Mouse (Mus musculus): ENCODE measurements around the gene Hsd11b2.

Gene Hsd11b2

DNA sequence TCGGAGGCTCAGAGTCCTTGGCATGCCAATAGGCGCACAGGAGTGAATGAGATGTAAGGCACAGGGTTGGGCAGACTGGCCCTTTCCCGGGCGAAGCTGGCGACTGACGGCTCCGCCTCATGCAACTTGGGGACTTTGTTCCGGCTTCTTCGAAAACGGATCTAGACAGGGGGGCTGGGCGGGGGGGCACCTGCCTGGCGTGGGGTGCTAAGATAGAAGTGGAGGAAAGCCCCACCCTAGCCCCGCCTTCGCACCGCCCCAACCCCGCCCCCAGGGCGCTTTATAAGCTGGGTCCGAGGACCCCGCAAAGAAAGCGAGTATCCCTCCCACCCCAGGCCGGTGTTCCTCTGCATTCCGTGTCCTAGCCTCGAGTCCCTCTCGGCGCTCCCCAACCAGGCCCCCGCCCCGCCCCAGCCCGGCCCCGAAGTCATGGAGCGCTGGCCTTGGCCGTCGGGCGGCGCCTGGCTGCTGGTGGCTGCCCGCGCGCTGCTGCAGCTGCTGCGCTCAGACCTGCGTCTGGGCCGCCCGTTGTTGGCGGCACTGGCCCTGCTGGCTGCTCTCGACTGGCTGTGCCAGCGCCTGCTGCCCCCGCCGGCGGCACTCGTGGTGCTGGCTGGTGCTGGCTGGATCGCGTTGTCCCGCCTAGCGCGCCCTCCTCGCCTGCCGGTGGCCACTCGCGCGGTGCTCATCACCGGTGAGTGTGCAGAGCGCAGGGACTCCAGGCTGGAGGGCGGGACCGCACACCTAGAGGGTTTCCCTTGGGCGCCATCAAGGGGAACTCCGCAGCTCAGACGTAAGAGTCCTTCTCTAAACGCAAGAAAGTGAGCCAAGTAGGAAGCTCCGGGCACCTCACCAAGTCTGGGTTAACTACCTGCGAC lies at the start of gene Hsd11b2:
Hsd11b2 (plus strand) TSS at position 320 of the 878 bp plus-strand sequence.
- DNase-seq (ENCODE audit: low read depth), result no peak

DNA sequence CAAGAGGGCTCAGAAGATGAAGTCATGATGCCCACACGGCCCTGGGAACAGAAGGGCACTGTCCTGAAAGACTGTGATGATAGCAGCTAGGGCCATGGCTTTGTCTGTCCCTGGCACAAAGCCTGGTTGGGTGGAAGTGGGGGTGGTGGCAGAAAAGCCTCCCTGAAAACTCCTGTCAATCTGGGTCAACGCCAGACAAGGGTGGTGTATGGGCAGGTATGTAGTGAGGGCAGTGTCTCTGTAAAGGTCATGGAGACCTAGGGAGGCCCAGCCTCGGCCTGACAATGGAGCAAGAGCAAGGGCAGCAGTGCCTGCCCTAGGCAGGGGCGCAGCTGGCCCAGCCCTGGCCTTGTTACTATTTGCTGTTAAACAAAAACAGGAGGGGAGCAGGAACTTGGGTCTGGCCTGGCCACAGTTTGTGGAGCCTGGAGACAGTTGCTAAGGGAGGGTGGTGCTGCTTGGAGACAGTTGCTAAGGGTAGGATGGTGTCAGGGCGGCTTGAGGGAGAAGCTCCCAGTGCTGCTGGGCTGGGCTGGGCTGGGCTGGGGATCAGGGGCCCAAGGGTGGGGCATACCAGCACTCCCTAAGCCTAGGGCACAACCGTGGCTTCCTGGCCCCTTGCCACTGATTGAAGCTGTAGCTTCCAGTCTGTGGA lies 49.4 kb upstream of the Hsd11b2 start:
- no peak for DNase-seq (ENCODE audit: low read depth)

GRCm38 (mm10) chr8:105469816-105470215 lies 48.7 kb upstream of the Hsd11b2 start:
- no peak for DNase-seq (ENCODE audit: low read depth)

- DNase-seq (ENCODE audit: low read depth), result no peak
Observed at GRCm38 (mm10) chr8:105470262-105470661, 48.3 kb upstream of the Hsd11b2 start.

GRCm38 (mm10) chr8:105470681-105471313 lies 47.8 kb upstream of the Hsd11b2 start:
- DNase-seq (ENCODE audit: low read depth), result no peak

DNA sequence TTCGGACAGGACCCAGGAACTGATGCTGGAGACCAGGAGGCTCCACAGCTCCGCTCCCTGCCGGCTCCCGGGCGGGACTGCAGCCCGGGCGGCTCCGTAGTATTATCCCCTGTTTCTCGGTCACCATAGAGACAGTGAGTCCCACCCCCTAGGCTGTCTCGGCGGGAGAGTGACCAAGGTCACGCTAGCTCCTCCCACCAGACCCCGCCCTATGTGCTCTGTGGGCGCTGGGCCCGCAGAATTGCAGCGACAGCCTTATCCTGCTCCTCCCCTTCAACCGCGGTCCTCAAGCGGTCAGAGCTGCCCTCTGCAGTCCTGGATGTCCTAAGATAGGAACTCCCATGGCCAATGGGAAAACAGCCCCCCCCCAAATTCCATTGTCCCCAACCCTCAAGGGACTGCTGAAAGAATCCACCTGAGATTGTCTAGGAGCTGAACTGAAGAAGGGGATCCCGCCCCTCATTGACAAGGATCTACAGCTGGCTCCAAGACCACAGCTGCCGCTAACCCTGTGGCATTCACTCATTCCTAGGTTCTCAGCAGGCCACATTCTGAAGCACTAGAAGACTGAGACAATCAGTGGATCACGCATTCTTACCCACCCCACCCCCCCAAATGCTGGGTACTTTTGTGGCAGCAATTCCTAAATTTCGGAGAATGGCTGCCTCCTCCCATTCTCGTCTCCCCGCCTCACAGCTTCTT lies 47.1 kb upstream of the Hsd11b2 start, which contains the start of gene Tppp3:
Tppp3 (minus strand) TSS at position 213 of the 702 bp plus-strand sequence.
- peak; percentile 76 for DNase-seq (ENCODE audit: low read depth)

GRCm38 (mm10) chr8:105472414-105472932 lies 46.1 kb upstream of the Hsd11b2 start:
- no peak for DNase-seq (ENCODE audit: low read depth)

- DNase-seq (ENCODE audit: low read depth), result no peak
Observed at GRCm38 (mm10) chr8:105472983-105473382, 45.6 kb upstream of the Hsd11b2 start.

DNA sequence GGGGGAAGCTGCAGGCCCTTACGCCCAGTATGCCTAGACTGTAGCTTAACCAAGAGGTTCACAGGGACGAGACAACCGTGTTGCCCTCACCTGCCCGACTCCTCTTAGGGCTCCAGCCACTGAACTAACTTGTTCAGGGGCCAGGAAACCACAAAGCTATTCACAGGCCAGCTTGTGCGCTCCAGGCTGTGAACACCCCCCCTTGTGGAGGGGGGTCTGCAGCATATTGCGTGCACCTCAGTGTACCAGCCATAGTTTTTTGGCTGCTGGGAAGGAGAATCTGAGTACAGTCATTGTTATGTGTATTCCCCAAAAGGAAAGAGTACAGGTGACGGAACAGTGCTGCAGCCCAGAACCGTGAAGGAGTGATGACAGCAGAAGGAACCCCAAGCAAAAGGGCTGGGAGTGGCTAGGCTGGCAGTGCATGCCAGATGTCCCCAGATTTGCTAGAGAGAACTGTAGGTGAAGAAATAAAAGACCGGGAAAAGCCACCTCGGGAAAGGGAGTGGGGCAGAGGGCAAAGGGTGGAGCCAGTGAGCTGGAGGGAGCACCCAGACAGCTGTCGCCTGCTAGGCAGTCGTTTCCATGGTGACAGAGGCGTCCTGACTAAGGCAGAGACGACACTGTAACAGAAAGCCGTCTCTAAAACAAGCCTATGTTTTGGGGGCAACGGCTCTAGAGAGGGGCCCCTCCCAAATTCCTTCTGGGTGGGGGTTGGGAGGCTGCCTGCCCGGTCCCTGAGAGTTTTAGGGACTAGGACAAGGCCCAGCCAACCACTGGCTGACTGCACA lies 44.5 kb upstream of the Hsd11b2 start:
- no peak for DNase-seq (ENCODE audit: low read depth)

DNA sequence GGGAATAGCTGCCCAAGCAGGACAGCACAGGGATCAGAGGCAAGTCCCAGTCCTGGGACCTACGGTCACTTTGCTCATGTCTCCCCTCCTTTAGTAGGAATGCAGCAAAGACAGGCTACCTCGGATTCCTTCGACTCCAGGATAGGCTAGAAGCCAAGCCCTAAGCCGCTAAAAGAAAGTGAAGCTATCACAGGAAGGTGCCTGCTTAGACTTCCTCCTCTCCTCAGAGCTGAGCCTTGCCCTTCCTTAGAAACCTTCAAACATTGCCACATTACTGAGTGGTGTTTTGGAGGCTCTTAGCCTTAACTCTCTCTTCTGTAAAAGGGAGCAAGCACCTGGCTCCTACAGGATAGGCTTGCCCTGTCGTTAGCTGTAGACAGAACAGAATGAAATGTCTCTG lies 43.9 kb upstream of the Hsd11b2 start:
- no peak for DNase-seq (ENCODE audit: low read depth)

GRCm38 (mm10) chr8:105475254-105475653 lies 43.3 kb upstream of the Hsd11b2 start:
- no peak for DNase-seq (ENCODE audit: low read depth)

- no peak for DNase-seq (ENCODE audit: low read depth)
Observed at GRCm38 (mm10) chr8:105475742-105476141, 42.8 kb upstream of the Hsd11b2 start.

- DNase-seq (ENCODE audit: low read depth), result no peak
Observed at GRCm38 (mm10) chr8:105476161-105476560, 42.4 kb upstream of the Hsd11b2 start.

GRCm38 (mm10) chr8:105476628-105477413 lies 41.7 kb upstream of the Hsd11b2 start:
- DNase-seq (ENCODE audit: low read depth), result no peak

DNA sequence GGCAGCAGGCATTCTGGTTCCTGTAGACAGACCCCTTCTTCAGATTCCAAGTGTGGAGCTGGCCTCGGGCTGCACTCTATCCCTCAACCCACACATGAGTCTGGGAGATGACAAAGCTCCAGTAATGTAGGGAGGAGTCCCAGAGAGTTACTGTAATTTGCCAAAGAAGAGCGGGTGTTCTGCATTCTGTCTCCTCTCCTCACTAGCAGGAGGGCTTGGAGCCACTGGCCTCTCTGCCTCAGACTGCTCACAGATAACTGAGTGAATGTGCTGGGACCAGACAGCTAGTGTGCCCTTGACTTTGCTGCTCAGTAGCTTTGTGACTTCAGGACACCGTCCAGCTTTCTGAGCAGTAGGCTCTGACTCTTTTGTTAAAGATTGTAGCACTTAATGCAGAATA lies 40.8 kb upstream of the Hsd11b2 start:
- DNase-seq (ENCODE audit: low read depth), result no peak

DNA sequence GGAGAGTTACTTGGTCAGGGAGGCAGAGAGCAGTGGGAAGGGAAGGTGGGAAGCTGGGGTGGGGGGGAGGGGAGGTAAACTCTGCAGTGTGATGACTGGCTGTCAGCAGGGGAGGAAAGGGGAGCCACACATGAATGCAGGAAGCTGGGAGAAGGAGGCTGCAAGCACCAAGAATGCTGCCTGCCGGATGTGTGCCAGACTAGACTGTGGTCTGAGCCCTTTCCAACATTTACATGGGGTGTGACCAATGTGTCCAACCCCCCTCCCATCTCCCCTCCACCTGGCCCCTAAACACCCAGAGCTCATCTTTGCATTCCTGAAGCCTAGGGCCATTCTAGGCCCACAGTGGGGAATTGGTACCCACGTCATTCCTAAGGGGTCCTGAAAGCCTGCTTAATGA lies 37.5 kb upstream of the Hsd11b2 start:
- no peak for DNase-seq (ENCODE audit: low read depth)

- DNase-seq (ENCODE audit: low read depth), result peak; percentile 59
Observed at GRCm38 (mm10) chr8:105481453-105481852, 37.1 kb upstream of the Hsd11b2 start.

DNA sequence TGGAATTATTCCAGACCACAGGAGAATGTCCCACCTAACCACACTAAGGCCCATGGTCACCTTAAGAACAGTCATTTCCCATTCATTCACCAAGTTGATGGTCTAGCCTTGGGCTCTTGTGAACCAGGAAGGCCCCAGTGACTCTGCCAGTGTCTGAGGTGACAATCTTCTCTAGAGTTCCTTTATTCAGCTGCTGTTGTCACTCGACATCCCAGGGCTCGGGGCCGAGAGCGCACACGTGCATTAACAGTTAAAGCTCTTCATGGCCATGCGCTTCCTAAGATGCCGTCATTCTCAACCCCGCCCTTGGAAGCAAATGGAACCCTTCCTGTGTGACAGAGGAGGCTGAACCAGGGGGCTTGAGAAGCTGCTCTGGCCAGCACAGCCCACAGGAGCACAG lies 36.4 kb upstream of the Hsd11b2 start:
- no peak for DNase-seq (ENCODE audit: low read depth)

GRCm38 (mm10) chr8:105483212-105484029 lies 35.1 kb upstream of the Hsd11b2 start:
- no peak for DNase-seq (ENCODE audit: low read depth)

- DNase-seq (ENCODE audit: low read depth), result no peak
Observed at GRCm38 (mm10) chr8:105484030-105484368, 34.6 kb upstream of the Hsd11b2 start.

Measured in c-Kit-positive CD71-positive TER-119-negative erythroid progenitor cells, embryonic 14.5 days (primary cell).